Mouse (Mus musculus) liver (tissue): Measurements from ENCODE around the gene Blm.

Source experiments
- DNase-seq: peaks from one replicate; pipeline ENCODE4 v3.0.0-alpha.2; 2020; ENCODE audit warnings: mixed read lengths

Blm gene

DNA sequence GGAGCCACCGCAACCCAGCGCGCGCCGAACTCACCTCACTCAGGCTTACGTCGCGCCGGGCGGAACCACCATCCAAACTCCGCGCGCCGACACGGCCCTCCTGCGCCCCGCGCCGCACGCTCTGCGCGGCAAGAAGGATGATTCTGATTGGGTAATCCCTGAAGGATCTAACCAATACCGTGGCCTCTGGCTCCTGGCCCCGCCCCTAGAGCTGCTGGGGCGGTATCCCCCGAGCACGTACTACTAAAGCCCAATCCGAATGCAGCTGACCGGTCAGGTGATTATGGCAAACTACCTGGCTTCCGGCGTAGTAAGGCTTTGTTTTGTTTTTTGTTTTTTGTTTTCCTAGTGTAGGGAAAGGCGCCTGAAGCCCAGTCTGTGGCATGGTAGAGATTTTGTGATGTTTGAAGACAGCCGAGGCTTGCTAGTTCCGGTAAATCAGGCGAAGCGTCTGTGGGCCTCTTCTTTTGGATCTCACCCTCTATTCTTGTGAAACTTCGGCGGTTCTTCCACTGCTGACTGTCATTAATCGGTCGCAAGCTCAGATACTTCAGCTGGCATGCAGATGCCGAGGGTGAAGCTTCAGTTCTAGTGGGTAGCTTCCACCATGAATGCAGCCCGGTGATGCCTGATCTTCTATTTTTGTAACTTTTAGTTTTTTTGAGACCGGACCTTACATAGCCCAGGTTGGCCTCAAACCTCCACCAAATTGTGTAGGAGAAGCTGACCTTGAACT, at the start of gene Blm:
Blm (minus strand) TSS at position 111 of the 736 bp plus-strand sequence.
- peak; percentile 98 for DNase-seq

- DNase-seq: peak; percentile 26
Measured at GRCm38 (mm10) chr7:80583981-80584380, 49.1 kb upstream of the Blm start.

DNA sequence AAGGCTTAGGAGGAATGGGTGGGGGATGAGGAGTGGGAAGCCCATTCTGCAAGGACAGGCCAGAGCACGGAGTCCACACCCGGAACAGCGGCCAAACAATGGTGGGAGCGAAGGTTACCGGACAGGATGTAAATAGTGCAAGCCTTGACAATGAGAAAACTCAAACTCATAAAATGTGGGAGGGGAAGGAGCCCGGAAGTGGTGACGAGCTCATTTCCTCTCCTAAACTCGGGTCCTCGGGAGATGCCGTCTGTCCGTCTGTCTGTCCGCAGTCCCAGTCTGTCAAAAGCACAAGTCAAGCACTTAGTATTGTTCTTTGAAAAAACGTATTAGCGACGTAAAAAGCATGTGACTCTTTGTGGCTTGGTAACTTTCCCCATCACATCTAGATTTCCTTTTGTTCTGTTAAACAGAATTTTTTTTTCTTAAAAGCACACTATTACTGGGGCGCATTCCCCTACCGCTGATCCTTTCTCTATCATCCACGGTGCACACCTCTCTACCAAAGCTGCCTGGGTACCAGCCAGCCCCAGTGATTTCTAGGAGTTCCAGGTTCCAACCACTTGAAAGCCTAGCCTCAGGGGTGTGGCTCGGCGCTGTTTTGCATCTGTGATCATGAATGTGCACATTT, 48.0 kb upstream of the Blm start:
- DNase-seq: no peak

GRCm38 (mm10) chr7:80580368-80580767, 45.4 kb upstream of the Blm start:
- DNase-seq: peak; percentile 31

DNA sequence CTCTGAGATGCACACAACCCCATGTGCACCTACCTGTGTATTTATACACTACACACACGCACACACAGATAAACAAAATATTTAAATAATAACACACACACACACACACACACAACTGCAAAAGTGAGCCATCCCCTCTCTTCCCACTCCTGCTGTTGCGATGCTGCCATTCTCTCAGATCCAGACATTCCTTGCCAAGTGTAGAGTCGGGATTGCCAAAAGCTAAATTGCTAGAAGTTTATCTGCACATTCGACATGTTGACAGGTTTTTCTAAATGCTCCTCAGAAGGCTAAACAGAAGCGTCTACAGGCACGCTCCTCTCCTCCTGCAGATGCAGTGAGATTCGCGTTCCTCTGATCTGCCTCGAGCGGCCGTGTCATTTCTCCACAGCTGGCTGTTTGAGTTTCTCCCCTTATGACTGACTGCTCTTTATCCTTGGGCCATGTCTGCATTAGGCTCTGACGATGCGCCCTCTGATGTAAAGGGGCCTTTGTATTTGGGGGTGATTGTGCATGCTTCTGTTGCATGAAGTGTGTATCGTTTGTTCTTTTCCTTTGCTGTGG, 42.6 kb upstream of the Blm start:
- no peak for DNase-seq

DNA sequence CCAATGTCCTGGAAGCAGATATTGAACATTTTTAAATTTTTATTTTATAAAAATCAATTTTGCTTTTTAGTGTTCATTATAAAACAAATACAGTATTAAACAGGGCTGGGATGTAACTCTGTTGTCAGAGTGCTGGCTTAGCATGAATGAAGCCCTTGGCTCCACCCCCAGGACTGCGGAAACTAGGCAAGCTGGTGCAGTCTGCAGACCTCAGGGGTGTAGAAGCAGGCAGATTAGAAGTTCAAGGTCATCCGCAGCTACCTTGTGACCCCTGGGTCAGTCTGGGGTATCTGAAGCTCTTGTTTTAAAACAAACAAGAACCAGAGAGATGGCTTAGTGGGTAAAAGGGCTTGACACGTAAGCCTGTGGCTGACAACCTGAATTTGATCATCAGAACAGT, 41.7 kb upstream of the Blm start:
- DNase-seq: no peak

DNA sequence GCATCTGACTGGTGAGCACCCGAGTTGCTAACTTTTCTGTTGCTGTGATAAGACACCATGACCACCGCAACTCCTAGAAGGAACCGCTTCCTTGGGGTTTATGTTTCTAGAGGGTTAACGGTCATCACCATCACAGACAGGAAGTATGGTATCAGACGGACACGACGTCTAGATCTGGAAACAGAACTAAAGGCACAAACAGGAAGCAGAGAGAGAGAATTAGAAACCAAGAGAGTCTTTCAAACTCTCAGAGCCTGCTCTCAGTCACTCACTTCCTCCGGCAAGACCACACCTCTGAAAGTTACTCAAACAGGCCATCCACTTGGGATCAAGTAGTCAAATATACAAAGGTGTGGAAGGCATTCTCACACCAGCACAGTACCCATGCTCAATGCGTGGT, 40.8 kb upstream of the Blm start:
- DNase-seq: no peak

GRCm38 (mm10) chr7:80573076-80573475, 38.2 kb upstream of the Blm start:
- no peak for DNase-seq

GRCm38 (mm10) chr7:80567982-80568381, 33.1 kb upstream of the Blm start:
- DNase-seq: no peak

DNA sequence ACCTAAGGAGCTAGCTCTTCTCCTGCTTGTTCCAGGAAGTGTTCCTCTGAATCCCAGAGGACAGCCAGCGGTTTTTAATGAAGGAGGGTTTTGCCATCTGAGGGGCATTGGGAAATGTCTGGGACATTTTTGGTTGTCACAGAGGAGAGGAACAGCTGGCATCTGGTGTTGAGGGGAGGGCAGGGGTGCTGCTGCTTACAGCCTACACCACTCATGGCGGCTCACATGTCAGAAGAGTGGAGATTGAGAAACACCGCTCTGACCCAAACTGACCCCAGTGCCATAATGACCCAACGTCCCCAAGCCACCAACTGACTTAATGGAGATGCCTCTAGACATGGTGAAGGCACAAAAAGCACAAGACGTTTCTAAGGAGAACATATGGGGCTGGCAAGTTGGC, 27.0 kb upstream of the Blm start:
- DNase-seq: no peak

GRCm38 (mm10) chr7:80561271-80561670, 26.4 kb upstream of the Blm start:
- DNase-seq: no peak

DNA sequence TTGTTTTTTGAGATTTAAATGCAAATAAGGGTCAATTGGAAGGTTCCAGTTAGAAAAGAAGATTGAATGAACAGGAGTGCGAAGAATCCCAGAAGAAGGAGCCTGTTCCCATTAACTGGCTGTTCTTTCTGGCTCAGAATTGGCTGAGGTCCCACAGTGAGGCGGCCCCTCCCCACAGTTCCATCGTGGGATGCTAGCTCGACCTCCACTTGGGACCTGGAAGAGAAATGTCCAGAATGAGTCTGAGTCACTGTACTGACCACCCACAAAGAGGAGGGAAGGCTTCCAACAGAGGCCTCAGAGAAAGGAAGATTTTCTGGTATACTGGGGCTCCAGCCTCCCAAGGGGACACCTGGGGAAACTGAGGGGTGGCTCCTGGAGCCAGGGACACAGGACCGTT, 23.7 kb upstream of the Blm start:
- no peak for DNase-seq

DNA sequence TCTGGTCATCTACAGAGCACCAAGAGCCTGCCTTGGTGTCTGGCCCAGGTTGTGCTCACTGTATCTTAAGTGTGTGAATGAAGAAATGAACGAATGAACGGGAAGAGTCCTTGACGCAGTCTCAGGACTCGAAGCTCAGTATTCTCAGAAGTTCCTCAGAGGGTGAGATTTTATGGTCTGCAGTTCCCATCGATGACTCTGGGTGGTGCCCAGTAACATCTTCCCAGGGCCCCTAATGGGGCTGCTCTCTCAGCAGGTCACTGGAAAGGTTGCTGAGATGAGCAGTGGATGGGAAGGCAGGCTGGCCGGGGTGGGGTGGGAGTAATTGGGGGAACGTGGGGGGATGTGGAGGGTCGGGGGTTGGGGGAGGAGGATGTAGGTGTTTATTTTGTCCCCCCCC, 23.2 kb upstream of the Blm start:
- DNase-seq: no peak

GRCm38 (mm10) chr7:80557161-80557560, 22.2 kb upstream of the Blm start:
- DNase-seq: no peak

DNA sequence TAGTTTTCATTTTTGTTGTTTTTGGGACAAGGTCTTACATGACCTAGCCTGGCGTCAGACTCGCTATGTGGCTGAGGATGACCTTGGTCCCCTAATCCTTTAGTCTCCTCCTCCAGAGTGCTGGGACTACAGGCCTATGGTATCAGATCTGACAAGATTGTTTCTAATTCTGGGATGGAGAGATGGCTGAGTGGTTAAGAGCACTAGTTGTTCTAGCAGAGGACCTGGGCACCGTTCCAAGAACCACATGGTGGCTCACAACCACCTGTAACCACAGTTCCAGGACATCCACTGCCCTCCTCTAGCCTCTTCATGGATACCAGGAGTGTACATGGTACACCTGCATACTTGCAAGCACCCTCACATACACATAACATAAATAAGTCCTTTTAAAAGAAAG, 21.2 kb upstream of the Blm start:
- no peak for DNase-seq

GRCm38 (mm10) chr7:80555146-80555545, 20.2 kb upstream of the Blm start:
- DNase-seq: no peak

- DNase-seq: no peak
Measured at GRCm38 (mm10) chr7:80554180-80555021, 19.5 kb upstream of the Blm start.

GRCm38 (mm10) chr7:80548513-80549260, 13.8 kb upstream of the Blm start:
- DNase-seq: no peak

DNA sequence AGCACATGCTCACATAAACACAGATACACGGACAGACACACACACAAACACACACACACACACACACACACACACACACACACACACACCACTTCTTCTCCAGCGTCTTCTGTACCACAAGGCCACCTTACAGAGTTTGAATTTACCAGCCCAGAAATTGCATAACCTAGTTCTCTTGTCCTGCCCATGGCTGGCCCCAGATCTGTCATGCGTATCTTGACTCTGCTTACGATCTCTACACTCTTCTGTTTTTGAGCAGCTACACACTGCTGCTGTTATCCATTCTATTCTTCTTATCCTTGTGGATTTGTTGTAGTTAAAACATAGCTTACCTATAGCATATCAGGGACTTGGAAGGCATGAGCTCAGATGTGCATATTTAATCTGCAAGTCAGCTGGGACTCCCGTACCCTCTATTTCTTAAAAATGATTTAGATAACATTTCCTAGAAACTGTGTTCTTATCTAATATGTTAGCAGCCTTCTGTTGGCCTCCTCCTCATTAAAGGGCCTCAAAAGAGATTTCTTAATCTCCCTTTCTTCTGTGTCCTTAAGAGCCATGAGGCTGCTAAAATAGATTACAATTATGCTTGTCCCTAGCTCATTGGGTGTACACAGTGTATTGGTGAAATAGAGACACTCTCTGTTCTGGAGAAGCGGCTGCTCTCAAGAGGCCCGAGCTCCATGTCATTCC, 7.4 kb upstream of the Blm start:
- peak; percentile 29 for DNase-seq

- DNase-seq: no peak
Measured at GRCm38 (mm10) chr7:80539581-80539980, 4.7 kb upstream of the Blm start.

DNA sequence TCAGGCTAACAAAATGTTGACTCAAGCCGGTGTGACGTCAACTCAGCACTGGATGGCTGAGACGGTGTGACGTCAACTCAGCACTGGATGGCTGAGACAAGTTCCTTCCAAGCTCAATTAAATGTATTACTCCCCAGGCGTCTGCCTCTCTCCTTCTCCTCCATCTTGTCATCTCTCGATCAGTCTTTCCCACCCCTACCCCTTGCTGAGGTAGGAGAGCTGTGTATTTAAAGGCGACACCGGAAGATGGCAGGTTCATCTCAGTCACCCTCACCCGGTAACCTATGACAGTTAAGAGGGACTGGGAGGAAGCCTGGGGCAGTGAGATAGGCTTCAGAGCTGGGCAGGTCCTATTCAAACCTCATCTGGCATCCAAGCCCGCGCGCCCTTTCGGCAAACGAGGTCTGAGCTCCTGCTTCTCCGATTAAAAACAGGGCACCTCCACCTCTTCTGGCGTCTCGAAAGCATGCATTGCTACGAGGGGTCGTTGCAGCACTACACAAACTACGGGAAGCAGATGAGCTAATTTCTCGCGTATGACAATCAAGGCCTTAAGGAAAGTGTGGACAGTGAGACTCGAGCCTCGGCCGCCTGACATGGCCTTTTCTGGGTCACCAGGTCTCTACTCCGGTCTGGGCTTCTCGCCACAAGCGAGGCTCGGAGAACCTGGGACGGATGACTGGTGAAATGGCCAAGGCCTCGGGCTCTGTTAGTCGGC, 469 bp downstream of the Blm start:
- DNase-seq: peak; percentile 82
